Mouse (Mus musculus): ENCODE data around the gene Cbx1. TPM values are rescaled to one million over a fixed set of nuclear protein-coding genes. Genes with fewer than 3 reads are reported as not detected.

The Cbx1 gene
- total RNA-seq, 1 experiment = 153 TPM

DNA sequence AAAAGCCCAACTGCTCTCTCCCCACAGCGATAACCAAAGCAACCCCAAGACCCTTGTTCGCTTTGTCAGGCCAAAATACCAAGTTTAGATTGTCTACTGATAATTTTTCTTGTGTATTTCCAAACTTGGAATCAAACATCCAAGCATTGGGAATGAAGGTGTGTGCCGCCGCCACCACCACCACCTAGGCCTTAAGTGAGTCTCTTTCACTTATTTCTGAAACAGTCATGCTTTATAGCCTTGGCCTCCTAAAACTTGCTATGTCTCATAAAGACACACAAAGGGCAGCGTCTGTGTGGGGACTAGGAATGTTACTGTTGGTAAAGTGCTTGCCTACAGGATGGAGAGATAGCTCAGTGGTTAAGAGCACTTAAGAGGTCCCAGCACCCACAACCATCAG is 25.0 kb downstream of the Cbx1 start:
- H3K27ac ChIP-seq (ENCODE audit: insufficient read depth, low read depth, low read length, poor library complexity, severe bottlenecking) = no peak overlapping the region
- H3K4me1 ChIP-seq (ENCODE audit: control insufficient read depth in 2 of 2, insufficient read depth in 2 of 2, low read length in 2 of 2, poor library complexity in 1 of 2) = peaks cover 0 to 14% of the 10 kb centered on the region in 2 experiments; a peak in 1 of 4 replicates
- H3K36me3 ChIP-seq (ENCODE audit: control insufficient read depth, insufficient read depth, low read length, poor library complexity, severe bottlenecking) = peaks cover 34% of the 10 kb centered on the region
- in situ Hi-C loops (cut with MboI; ENCODE audit: low sequenced_read_pairs in 2 of 2, unreplicated experiment in 2 of 2) = no loop called here
- no peak for TF ChIP-seq MAFK (IDR thresholded peaks at IDR 0.05; ENCODE audit: insufficient read depth, low read depth, low read length)
- TF ChIP-seq ZNF384 (IDR thresholded peaks at IDR 0.05; ENCODE audit: low read depth, low read length) = no peak
- no peak for TF ChIP-seq CHD2 (IDR thresholded peaks at IDR 0.05; ENCODE audit: low read depth, low read length)
- TF ChIP-seq HCFC1 (IDR thresholded peaks at IDR 0.05; ENCODE audit: borderline replicate concordance, insufficient read depth, low read length) = no peak
- no peak for TF ChIP-seq ZC3H11A (IDR thresholded peaks at IDR 0.05; ENCODE audit: borderline replicate concordance, low read depth, low read length)
- H3K4me3 ChIP-seq (ENCODE audit: insufficient read depth in 1 of 2, low read depth in 1 of 2, low read length in 2 of 2, poor library complexity in 1 of 2, severe bottlenecking in 1 of 2) = no peak overlapping the region
- DNase-seq (ENCODE audit: low read depth, low spot score) = no peak
- H3K9ac ChIP-seq (ENCODE audit: insufficient read depth, low read depth, low read length, poor library complexity, severe bottlenecking) = no peak overlapping the region
- H3K9me3 ChIP-seq (ENCODE audit: control insufficient read depth, insufficient read depth, low read depth, low read length) = no peaks in the 10 kb centered on the region

DNA sequence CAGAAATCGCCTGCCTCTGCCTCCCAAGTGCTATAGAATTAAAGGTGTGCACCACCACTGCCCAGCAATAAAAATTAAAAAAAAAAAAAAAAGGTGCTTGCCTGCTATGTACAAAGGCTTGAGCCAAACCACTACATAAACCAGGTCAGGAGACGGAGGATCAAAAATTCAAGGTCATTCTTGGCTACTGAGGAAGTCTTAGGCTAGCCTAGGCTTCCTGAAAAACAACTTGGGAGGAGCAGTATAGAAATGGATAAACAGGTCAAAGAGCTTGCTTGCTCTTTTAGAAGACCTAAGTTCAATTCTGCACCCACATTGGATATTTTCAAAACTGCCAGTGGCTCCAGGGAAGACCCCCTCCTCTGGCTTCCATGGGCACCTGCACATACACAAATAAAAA is 25.5 kb downstream of the Cbx1 start:
- in situ Hi-C loops (cut with MboI; ENCODE audit: low sequenced_read_pairs in 2 of 2, unreplicated experiment in 2 of 2) = no loop called here
- H3K36me3 ChIP-seq (ENCODE audit: control insufficient read depth, insufficient read depth, low read length, poor library complexity, severe bottlenecking) = peaks cover 35% of the 10 kb centered on the region
- no peak for TF ChIP-seq HCFC1 (IDR thresholded peaks at IDR 0.05; ENCODE audit: borderline replicate concordance, insufficient read depth, low read length)
- TF ChIP-seq CHD2 (IDR thresholded peaks at IDR 0.05; ENCODE audit: low read depth, low read length) = no peak
- TF ChIP-seq ZNF384 (IDR thresholded peaks at IDR 0.05; ENCODE audit: low read depth, low read length) = no peak
- TF ChIP-seq ZC3H11A (IDR thresholded peaks at IDR 0.05; ENCODE audit: borderline replicate concordance, low read depth, low read length) = no peak

DNA sequence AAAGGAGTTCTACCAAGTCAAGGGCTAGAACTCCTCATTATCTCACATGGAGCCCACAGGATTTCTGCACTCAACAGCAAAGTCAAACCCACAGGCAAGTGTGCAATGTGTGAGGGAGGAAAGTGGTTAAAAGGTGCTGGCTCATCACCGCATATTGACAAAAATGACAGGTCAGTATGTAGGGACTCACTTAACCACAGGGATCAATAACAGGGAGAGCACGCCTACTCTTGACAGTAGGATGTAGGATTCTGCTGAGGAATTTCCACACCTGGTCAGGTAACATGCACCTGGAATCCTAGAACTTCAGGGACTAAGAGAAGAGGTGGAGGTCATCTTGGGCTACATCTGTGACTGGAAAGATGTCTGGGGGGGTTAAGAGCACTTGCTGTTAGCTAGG is 27.0 kb downstream of the Cbx1 start:
- no peak for TF ChIP-seq ZNF384 (IDR thresholded peaks at IDR 0.05; ENCODE audit: low read depth, low read length)
- TF ChIP-seq ZC3H11A (IDR thresholded peaks at IDR 0.05; ENCODE audit: borderline replicate concordance, low read depth, low read length) = no peak
- TF ChIP-seq MAFK (IDR thresholded peaks at IDR 0.05; ENCODE audit: insufficient read depth, low read depth, low read length) = no peak
- TF ChIP-seq HCFC1 (IDR thresholded peaks at IDR 0.05; ENCODE audit: borderline replicate concordance, insufficient read depth, low read length) = no peak
- Histone ChIP-seq H3K27ac (ENCODE audit: insufficient read depth, low read depth, low read length, poor library complexity, severe bottlenecking) (no peak overlapping the region), H3K4me3 (ENCODE audit: insufficient read depth in 1 of 2, low read depth in 1 of 2, low read length in 2 of 2, poor library complexity in 1 of 2, severe bottlenecking in 1 of 2) (no peak overlapping the region), H3K9me3 (ENCODE audit: control insufficient read depth, insufficient read depth, low read depth, low read length) (no peaks in the 10 kb centered on the region), H3K36me3 (ENCODE audit: control insufficient read depth, insufficient read depth, low read length, poor library complexity, severe bottlenecking) (peaks cover 44% of the 10 kb centered on the region), H3K4me1 (ENCODE audit: control insufficient read depth in 2 of 2, insufficient read depth in 2 of 2, low read length in 2 of 2, poor library complexity in 1 of 2) (peaks cover 0 to 23% of the 10 kb centered on the region in 2 experiments; a peak in 1 of 4 replicates), H3K9ac (ENCODE audit: insufficient read depth, low read depth, low read length, poor library complexity, severe bottlenecking) (no peak overlapping the region)
- in situ Hi-C loops (cut with MboI; ENCODE audit: low sequenced_read_pairs in 2 of 2, unreplicated experiment in 2 of 2) = no loop called here
- DNase-seq (ENCODE audit: low read depth, low spot score) = no peak

More for the DNA sequence above, 25.5 kb downstream of the Cbx1 start:
- no peak for DNase-seq (ENCODE audit: low read depth, low spot score)
- Histone ChIP-seq H3K27ac (ENCODE audit: insufficient read depth, low read depth, low read length, poor library complexity, severe bottlenecking) (no peak overlapping the region), H3K9me3 (ENCODE audit: control insufficient read depth, insufficient read depth, low read depth, low read length) (no peaks in the 10 kb centered on the region), H3K4me1 (ENCODE audit: control insufficient read depth in 2 of 2, insufficient read depth in 2 of 2, low read length in 2 of 2, poor library complexity in 1 of 2) (peaks cover 0 to 16% of the 10 kb centered on the region in 2 experiments; a peak in 1 of 4 replicates), H3K4me3 (ENCODE audit: insufficient read depth in 1 of 2, low read depth in 1 of 2, low read length in 2 of 2, poor library complexity in 1 of 2, severe bottlenecking in 1 of 2) (no peak overlapping the region), H3K9ac (ENCODE audit: insufficient read depth, low read depth, low read length, poor library complexity, severe bottlenecking) (no peak overlapping the region)

DNA sequence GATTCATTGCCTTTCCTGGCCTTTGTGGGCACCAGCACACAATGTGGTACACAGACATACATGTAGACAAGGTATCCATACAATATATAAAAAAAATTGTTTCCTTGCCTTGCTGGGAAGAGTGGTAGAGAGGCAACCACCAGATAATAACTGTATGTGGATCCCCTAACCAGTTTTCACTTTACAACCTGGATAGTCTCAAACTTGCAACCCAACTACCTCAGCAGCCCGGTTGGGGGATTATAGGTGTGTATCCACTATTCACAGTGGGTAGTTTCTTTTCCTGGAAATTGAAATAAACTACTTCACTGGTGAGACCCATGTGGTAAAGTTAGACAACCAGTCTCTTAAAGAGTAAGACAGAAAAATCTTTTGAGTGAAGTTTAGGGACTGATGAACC is 27.6 kb downstream of the Cbx1 start:
- peaks cover 0 to 23% of the 10 kb centered on the region in 2 experiments; a peak in 1 of 4 replicates for H3K4me1 ChIP-seq (ENCODE audit: control insufficient read depth in 2 of 2, insufficient read depth in 2 of 2, low read length in 2 of 2, poor library complexity in 1 of 2)
- H3K9me3 ChIP-seq (ENCODE audit: control insufficient read depth, insufficient read depth, low read depth, low read length) = no peaks in the 10 kb centered on the region
- H3K36me3 ChIP-seq (ENCODE audit: control insufficient read depth, insufficient read depth, low read length, poor library complexity, severe bottlenecking) = peaks cover 50% of the 10 kb centered on the region
- no peak overlapping the region for H3K27ac ChIP-seq (ENCODE audit: insufficient read depth, low read depth, low read length, poor library complexity, severe bottlenecking)
- in situ Hi-C loops (cut with MboI; ENCODE audit: low sequenced_read_pairs in 2 of 2, unreplicated experiment in 2 of 2) = no loop called here
- no peak overlapping the region for H3K4me3 ChIP-seq (ENCODE audit: insufficient read depth in 1 of 2, low read depth in 1 of 2, low read length in 2 of 2, poor library complexity in 1 of 2, severe bottlenecking in 1 of 2)
- H3K9ac ChIP-seq (ENCODE audit: insufficient read depth, low read depth, low read length, poor library complexity, severe bottlenecking) = no peak overlapping the region
- TF ChIP-seq ZC3H11A (IDR thresholded peaks at IDR 0.05; ENCODE audit: borderline replicate concordance, low read depth, low read length) (no peak), ZNF384 (IDR thresholded peaks at IDR 0.05; ENCODE audit: low read depth, low read length) (no peak), HCFC1 (IDR thresholded peaks at IDR 0.05; ENCODE audit: borderline replicate concordance, insufficient read depth, low read length) (no peak), CHD2 (IDR thresholded peaks at IDR 0.05; ENCODE audit: low read depth, low read length) (no peak), MAFK (IDR thresholded peaks at IDR 0.05; ENCODE audit: insufficient read depth, low read depth, low read length) (no peak)
- no peak for DNase-seq (ENCODE audit: low read depth, low spot score)

DNA sequence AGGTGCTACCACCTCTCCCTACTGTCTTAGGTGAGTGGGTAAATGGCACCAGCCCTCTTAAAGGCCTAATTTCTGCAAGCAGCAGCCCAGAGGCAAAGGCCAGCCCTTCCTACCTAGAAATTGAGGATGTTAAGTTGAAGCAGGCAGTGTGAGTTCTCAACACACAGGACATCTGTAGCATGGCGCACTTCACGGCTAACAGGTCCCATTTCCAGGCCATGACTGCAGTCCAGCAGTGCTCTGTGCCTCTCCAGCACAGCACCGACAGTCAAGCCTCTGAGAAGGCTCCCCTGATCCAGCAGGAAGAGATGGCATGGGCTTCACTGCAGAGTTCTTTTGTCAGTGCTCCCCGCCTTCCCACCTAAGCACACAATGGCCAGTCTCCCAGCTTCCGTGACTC is 28.1 kb downstream of the Cbx1 start:
- Histone ChIP-seq H3K4me3 (ENCODE audit: insufficient read depth in 1 of 2, low read depth in 1 of 2, low read length in 2 of 2, poor library complexity in 1 of 2, severe bottlenecking in 1 of 2) (no peak overlapping the region), H3K36me3 (ENCODE audit: control insufficient read depth, insufficient read depth, low read length, poor library complexity, severe bottlenecking) (peaks cover 51% of the 10 kb centered on the region), H3K27ac (ENCODE audit: insufficient read depth, low read depth, low read length, poor library complexity, severe bottlenecking) (no peak overlapping the region), H3K4me1 (ENCODE audit: control insufficient read depth in 2 of 2, insufficient read depth in 2 of 2, low read length in 2 of 2, poor library complexity in 1 of 2) (peaks cover 0 to 25% of the 10 kb centered on the region in 2 experiments; a peak in 1 of 4 replicates), H3K9me3 (ENCODE audit: control insufficient read depth, insufficient read depth, low read depth, low read length) (no peaks in the 10 kb centered on the region), H3K9ac (ENCODE audit: insufficient read depth, low read depth, low read length, poor library complexity, severe bottlenecking) (no peak overlapping the region)
- in situ Hi-C loops (cut with MboI; ENCODE audit: low sequenced_read_pairs in 2 of 2, unreplicated experiment in 2 of 2) = no loop called here
- DNase-seq (ENCODE audit: low read depth, low spot score) = no peak
- no peak for TF ChIP-seq CHD2 (IDR thresholded peaks at IDR 0.05; ENCODE audit: low read depth, low read length)
- no peak for TF ChIP-seq ZC3H11A (IDR thresholded peaks at IDR 0.05; ENCODE audit: borderline replicate concordance, low read depth, low read length)
- TF ChIP-seq HCFC1 (IDR thresholded peaks at IDR 0.05; ENCODE audit: borderline replicate concordance, insufficient read depth, low read length) = no peak
- no peak for TF ChIP-seq ZNF384 (IDR thresholded peaks at IDR 0.05; ENCODE audit: low read depth, low read length)
- no peak for TF ChIP-seq MAFK (IDR thresholded peaks at IDR 0.05; ENCODE audit: insufficient read depth, low read depth, low read length)

Data from ES-E14 (cell line).